Mouse (Mus musculus): ENCODE measurements around the gene Coa3. TPM values are rescaled to one million over a fixed set of nuclear protein-coding genes. Genes with fewer than 3 reads are reported as not detected.

Gene Coa3
- polyA plus RNA-seq, 1 experiment from 2014 or later, result 185 TPM

- no peaks in the 10 kb centered on the region for H3K9me3 ChIP-seq (replicated peaks)
- no peak overlapping the region for H3K4me3 ChIP-seq (replicated peaks)
- no peak overlapping the region for H3K9ac ChIP-seq
- H3K36me3 ChIP-seq, result no peaks in the 10 kb centered on the region
- H3K4me1 ChIP-seq, result peaks cover 70% of the 10 kb centered on the region
- ATAC-seq (replicated peaks; ENCODE audit: low FRiP score), result no peak
- 31% methylated on average over 8 of the region's 8 CpGs for WGBS
- peak overlapping the region; percentile 56 for H3K4me2 ChIP-seq
- no peaks in the 10 kb centered on the region for H3K27me3 ChIP-seq
- peak overlapping the region; percentile 99 for H3K27ac ChIP-seq
Measured at GRCm38 (mm10) chr11:101229361-101229900, 49.5 kb downstream of the Coa3 start.

Other genes with a start within 250 kb of the Coa3 start
- 16.8 TPM in 2 replicates for gene Naglu, start 209.1 kb downstream of the Coa3 start, polyA plus RNA-seq (2015; fragmentation: Nextera tagmentation; extraction: Ambion mirVana)
- 0.19 and 0.24 TPM in 2 replicates for gene Hsd17b1, start 200.7 kb downstream of the Coa3 start, polyA plus RNA-seq (2015; fragmentation: Nextera tagmentation; extraction: Ambion mirVana)
- 46.3 and 46.7 TPM in 2 replicates for gene Coasy, start 196.5 kb downstream of the Coa3 start, polyA plus RNA-seq (2015; fragmentation: Nextera tagmentation; extraction: Ambion mirVana)
- 44.9 and 46.9 TPM in 2 replicates for gene Mlx, start 191.8 kb downstream of the Coa3 start, polyA plus RNA-seq (2015; fragmentation: Nextera tagmentation; extraction: Ambion mirVana)
- 37.3 and 38.0 TPM in 2 replicates for gene Psmc3ip, start 183.7 kb downstream of the Coa3 start, polyA plus RNA-seq (2015; fragmentation: Nextera tagmentation; extraction: Ambion mirVana)
- gene Retreg3, start 159.2 kb downstream of the Coa3 start, polyA plus RNA-seq (2015; fragmentation: Nextera tagmentation; extraction: Ambion mirVana), result 21.3 and 24.5 TPM in 2 replicates
- 86.3 and 99.6 TPM in 2 replicates for gene Tubg1, start 159.2 kb downstream of the Coa3 start, polyA plus RNA-seq (2015; fragmentation: Nextera tagmentation; extraction: Ambion mirVana)
- 3.8 and 4.2 TPM in 2 replicates for gene Tubg2, start 123.2 kb downstream of the Coa3 start, polyA plus RNA-seq (2015; fragmentation: Nextera tagmentation; extraction: Ambion mirVana)
- 1.9 and 2.0 TPM in 2 replicates for gene Cntnap1, start 108.6 kb downstream of the Coa3 start, polyA plus RNA-seq (2015; fragmentation: Nextera tagmentation; extraction: Ambion mirVana)
- gene Plekhh3, start 107.8 kb downstream of the Coa3 start, polyA plus RNA-seq (2015; fragmentation: Nextera tagmentation; extraction: Ambion mirVana), result 17.0 and 18.6 TPM in 2 replicates
- gene Ccr10, start 103.7 kb downstream of the Coa3 start, polyA plus RNA-seq (2015; fragmentation: Nextera tagmentation; extraction: Ambion mirVana), result 0.78 and 0.82 TPM in 2 replicates
- 22.9 and 27.0 TPM in 2 replicates for gene Ezh1, start 52.7 kb downstream of the Coa3 start, polyA plus RNA-seq (2015; fragmentation: Nextera tagmentation; extraction: Ambion mirVana)
- 220 and 232 TPM in 2 replicates for gene Ramp2, start 33.1 kb downstream of the Coa3 start, polyA plus RNA-seq (2015; fragmentation: Nextera tagmentation; extraction: Ambion mirVana)
- gene Vps25, start 25.4 kb downstream of the Coa3 start, polyA plus RNA-seq (2015; fragmentation: Nextera tagmentation; extraction: Ambion mirVana), result 135 and 147 TPM in 2 replicates
- gene Wnk4, start 18.5 kb downstream of the Coa3 start, polyA plus RNA-seq (2015; fragmentation: Nextera tagmentation; extraction: Ambion mirVana), result 25.5 and 27.2 TPM in 2 replicates
- gene Cntd1, start 102 bp downstream of the Coa3 start, polyA plus RNA-seq (2015; fragmentation: Nextera tagmentation; extraction: Ambion mirVana), result 1.6 and 3.1 TPM in 2 replicates
- gene Becn1, start 23.2 kb upstream of the Coa3 start, polyA plus RNA-seq (2015; fragmentation: Nextera tagmentation; extraction: Ambion mirVana), result 162 and 166 TPM in 2 replicates
- 153 and 156 TPM in 2 replicates for gene Psme3, start 37.1 kb upstream of the Coa3 start, polyA plus RNA-seq (2015; fragmentation: Nextera tagmentation; extraction: Ambion mirVana)
- 1.7 and 2.0 TPM in 2 replicates for gene Aoc2, start 45.9 kb upstream of the Coa3 start, polyA plus RNA-seq (2015; fragmentation: Nextera tagmentation; extraction: Ambion mirVana)
- 0.57 and 0.97 TPM in 2 replicates for gene Aoc3, start 51.5 kb upstream of the Coa3 start, polyA plus RNA-seq (2015; fragmentation: Nextera tagmentation; extraction: Ambion mirVana)
- 1.1 and 1.2 TPM in 2 replicates for gene G6pc, start 88.4 kb upstream of the Coa3 start, polyA plus RNA-seq (2015; fragmentation: Nextera tagmentation; extraction: Ambion mirVana)
- gene Aarsd1, start 138.5 kb upstream of the Coa3 start, polyA plus RNA-seq (2015; fragmentation: Nextera tagmentation; extraction: Ambion mirVana), result 83.0 and 87.2 TPM in 2 replicates
- gene Gm27029, start 145.7 kb upstream of the Coa3 start, polyA plus RNA-seq (2015; fragmentation: Nextera tagmentation; extraction: Ambion mirVana), result 10.0 and 10.3 TPM in 2 replicates
- gene Rundc1, start 146.0 kb upstream of the Coa3 start, polyA plus RNA-seq (2015; fragmentation: Nextera tagmentation; extraction: Ambion mirVana), result 20.4 and 21.7 TPM in 2 replicates
- gene Ptges3l, start 146.2 kb upstream of the Coa3 start, polyA plus RNA-seq (2015; fragmentation: Nextera tagmentation; extraction: Ambion mirVana), result 12.3 and 12.6 TPM in 2 replicates
- gene Rpl27, start 163.2 kb upstream of the Coa3 start, polyA plus RNA-seq (2015; fragmentation: Nextera tagmentation; extraction: Ambion mirVana), result 369 and 421 TPM in 2 replicates
- 13.8 and 18.8 TPM in 2 replicates for gene Ifi35, start 169.3 kb upstream of the Coa3 start, polyA plus RNA-seq (2015; fragmentation: Nextera tagmentation; extraction: Ambion mirVana)
- gene Rnd2, start 185.9 kb upstream of the Coa3 start, polyA plus RNA-seq (2015; fragmentation: Nextera tagmentation; extraction: Ambion mirVana), result 9.0 and 11.4 TPM in 2 replicates
- gene Vat1, start 187.1 kb upstream of the Coa3 start, polyA plus RNA-seq (2015; fragmentation: Nextera tagmentation; extraction: Ambion mirVana), result 31.8 and 37.5 TPM in 2 replicates